Mouse (Mus musculus) E14TG2a.4 (cell line): ENCODE data around the gene Gfap.
A peak's percentile ranks its signal among the peaks of the same experiment; 100 is the strongest.

Experiments used
- H3K27me3 ChIP-seq: 2 replicates; pipeline ENCODE4 v1.6.1; 2014; ENCODE audit warnings: low read length, control low read depth; ENCODE audit not compliant: insufficient read depth
- H3K36me3 ChIP-seq: 2 replicates; pipeline ENCODE4 v1.6.1; 2014; ENCODE audit warnings: low read length, control low read depth; ENCODE audit not compliant: insufficient read depth
- H3K4me1 ChIP-seq: replicated peaks from 2 replicates; pipeline ENCODE4 v1.6.1; 2014; ENCODE audit warnings: low read depth, low read length, control low read depth
- H3K4me3 ChIP-seq: replicated peaks from 2 replicates; pipeline ENCODE4 v1.5.1; 2014; ENCODE audit warnings: mild to moderate bottlenecking, low read length
- H3K9me3 ChIP-seq: 2 replicates; pipeline ENCODE4 v1.6.1; 2014; ENCODE audit warnings: low read length, control low read depth
- CTCF ChIP-seq: conservative IDR thresholded peaks from 2 replicates; pipeline ENCODE4 v1.5.1; 2014; ENCODE audit warnings: low read length
- NANOG ChIP-seq: IDR thresholded peaks from 2 replicates; pipeline ENCODE4 v1.6.1; 2014; ENCODE audit warnings: borderline replicate concordance, low read length, mixed read lengths
- POU5F1 ChIP-seq: IDR thresholded peaks from 2 replicates; pipeline ENCODE4 v1.6.1; 2014; ENCODE audit warnings: low read length, borderline replicate concordance

Gene Gfap

GRCm38 (mm10) chr11:102937529-102938182 lies 36.9 kb upstream of the Gfap start:
- Histone ChIP-seq H3K9me3 (peaks cover 12% of the 10 kb centered on the region), H3K4me1 (peaks cover 26% of the 10 kb centered on the region), H3K27me3 (peaks cover 56% of the 10 kb centered on the region), H3K36me3 (no peaks in the 10 kb centered on the region), H3K4me3 (no peak overlapping the region)
- no peak for TF ChIP-seq NANOG
- TF ChIP-seq POU5F1 = no peak
- TF ChIP-seq CTCF = no peak

DNA sequence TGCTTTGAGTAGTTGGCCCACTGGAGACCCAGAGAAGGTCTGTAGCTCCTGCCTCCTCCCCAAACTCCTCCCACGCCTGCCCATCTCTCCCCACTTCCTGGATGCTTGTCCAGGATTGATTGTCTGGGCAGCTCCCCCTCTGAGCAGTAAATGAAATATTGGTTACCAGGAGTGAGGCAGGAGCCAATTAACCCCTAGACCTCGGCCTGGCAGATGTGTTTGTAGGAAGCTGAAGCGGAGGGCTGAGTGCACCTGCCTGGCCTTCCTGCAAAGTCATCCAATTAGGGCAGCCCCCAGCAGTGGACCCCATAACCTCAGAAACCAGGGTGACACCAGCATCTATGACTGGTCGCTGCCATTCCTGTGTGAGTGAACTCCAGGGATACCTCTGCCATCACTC lies 35.6 kb upstream of the Gfap start:
- no peak for TF ChIP-seq POU5F1
- no peak for TF ChIP-seq CTCF
- TF ChIP-seq NANOG = no peak
- Histone ChIP-seq H3K9me3 (peaks cover 12% of the 10 kb centered on the region), H3K27me3 (peaks cover 51% of the 10 kb centered on the region), H3K4me1 (peaks cover 26% of the 10 kb centered on the region), H3K36me3 (no peaks in the 10 kb centered on the region), H3K4me3 (no peak overlapping the region)

GRCm38 (mm10) chr11:102930672-102931071 lies 30.0 kb upstream of the Gfap start:
- no peaks in the 10 kb centered on the region for H3K9me3 ChIP-seq
- H3K4me3 ChIP-seq = no peak overlapping the region
- H3K36me3 ChIP-seq = no peaks in the 10 kb centered on the region
- TF ChIP-seq POU5F1 (no peak), CTCF (no peak), NANOG (no peak)
- peaks cover 31% of the 10 kb centered on the region for H3K27me3 ChIP-seq
- H3K4me1 ChIP-seq = peaks cover 13% of the 10 kb centered on the region

DNA sequence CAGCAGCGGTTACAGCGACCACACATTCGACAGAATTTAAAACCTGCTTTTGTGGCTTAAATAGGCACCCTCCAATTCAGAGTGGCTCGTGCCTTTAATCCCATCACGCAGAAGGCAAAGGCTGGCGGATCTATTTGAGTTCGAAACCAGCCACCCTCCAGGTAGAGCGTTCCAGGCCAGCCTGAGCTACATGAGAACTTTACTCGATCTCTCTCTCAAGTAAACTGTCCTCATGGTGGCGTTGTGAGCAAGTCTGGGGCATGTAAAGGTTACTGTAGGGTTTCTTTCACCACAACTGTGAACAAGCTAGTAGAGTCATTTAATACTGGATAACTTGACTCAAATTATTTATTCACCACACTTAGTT lies 24.6 kb upstream of the Gfap start:
- Histone ChIP-seq H3K27me3 (no peaks in the 10 kb centered on the region), H3K4me3 (peak overlapping the region; percentile 96), H3K9me3 (no peaks in the 10 kb centered on the region), H3K36me3 (peaks cover 32% of the 10 kb centered on the region), H3K4me1 (peaks cover 45% of the 10 kb centered on the region)
- TF ChIP-seq NANOG (no peak), POU5F1 (no peak), CTCF (peak; percentile 28; the same call in 1 of the 2 replicates)

DNA sequence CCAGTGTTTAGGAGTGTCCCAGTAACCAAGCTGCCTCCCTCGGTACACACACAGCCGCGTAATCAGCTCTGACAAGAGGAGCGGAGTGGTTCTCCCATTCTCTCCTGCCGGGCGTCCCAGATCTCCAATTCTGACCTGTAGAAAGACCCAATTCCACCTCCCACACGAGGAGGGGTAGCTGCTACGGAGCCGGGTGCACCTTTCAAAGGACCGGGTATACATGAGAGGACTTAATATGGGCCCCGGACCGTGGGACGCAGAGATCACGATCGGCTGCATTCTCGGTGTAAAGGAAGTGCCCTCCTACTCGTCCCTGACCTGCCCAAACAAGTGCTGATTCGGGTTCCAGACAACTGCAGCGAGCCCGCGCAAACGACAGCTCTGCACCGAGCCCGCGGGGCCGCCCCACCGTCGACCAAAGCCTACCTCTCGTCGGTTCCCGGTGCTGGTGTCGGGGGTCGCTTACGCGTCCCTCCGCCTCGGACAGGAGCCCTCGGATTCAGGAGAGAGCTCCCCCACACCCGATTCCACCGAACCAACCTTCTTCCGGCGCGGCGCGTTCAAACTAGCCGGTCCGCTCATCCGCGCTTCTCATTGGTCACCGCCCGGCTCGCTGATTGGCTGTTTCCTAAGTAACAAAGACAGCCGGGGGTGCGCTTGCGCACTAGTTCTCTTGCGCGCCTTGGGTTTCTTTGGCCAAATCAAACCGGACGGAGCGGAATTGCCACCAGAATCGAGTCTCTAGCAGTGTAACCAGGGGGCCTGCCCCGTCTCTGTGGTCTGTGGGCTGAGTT lies 24.0 kb upstream of the Gfap start, which contains the start of gene Kif18b:
Gene Kif18b, minus strand, starts transcription at position 568 of the 794 bp plus-strand sequence.
- Histone ChIP-seq H3K4me1 (peaks cover 45% of the 10 kb centered on the region), H3K27me3 (no peaks in the 10 kb centered on the region), H3K36me3 (peaks cover 33% of the 10 kb centered on the region), H3K4me3 (peak within 1 kb of the TSS; percentile 96), H3K9me3 (no peaks in the 10 kb centered on the region)
- TF ChIP-seq NANOG (no peak), POU5F1 (no peak), CTCF (no peak)

DNA sequence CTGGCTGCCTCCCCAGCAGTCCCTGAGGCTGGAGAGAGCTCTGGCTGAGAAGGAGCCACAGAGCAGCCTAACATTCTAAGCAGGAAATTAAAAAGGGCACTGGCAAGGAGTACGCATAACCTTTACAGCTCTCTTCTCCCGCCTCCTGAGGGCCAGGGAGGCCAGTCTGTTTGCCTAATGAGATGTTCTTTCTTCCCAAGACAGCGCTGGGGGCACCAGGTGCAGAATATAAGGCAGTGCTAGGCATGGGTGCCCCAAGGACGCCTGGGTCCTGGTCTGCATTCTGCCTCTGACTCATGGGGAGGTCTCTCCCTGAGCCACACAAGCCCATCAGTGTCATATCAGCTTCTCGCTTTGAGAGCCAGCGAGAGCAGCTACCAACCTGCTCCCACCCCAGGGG lies 20.8 kb upstream of the Gfap start:
- H3K36me3 ChIP-seq = peaks cover 52% of the 10 kb centered on the region
- H3K4me3 ChIP-seq = no peak overlapping the region
- H3K9me3 ChIP-seq = no peaks in the 10 kb centered on the region
- peaks cover 47% of the 10 kb centered on the region for H3K4me1 ChIP-seq
- TF ChIP-seq NANOG = no peak
- TF ChIP-seq CTCF = no peak
- no peak for TF ChIP-seq POU5F1
- no peaks in the 10 kb centered on the region for H3K27me3 ChIP-seq

DNA sequence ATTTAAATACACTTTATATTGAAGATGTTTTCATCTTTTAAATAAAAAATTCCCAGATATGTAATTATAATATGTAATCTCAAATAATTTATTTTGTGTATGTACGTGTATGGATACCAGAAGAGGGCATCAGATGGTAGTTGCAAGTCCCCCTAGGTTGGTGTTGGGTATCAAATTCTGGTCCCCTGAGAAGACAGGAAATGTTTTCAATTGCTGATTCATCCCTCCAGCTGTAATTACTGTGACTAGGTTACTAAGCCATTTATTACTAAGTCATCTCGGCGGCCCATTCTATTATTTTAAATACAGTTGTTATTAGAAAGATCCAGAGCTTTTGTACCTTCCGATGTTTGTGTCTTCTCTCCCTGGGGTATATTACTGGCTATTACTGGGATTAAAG lies 17.4 kb upstream of the Gfap start:
- Histone ChIP-seq H3K4me3 (no peak overlapping the region), H3K4me1 (peaks cover 54% of the 10 kb centered on the region), H3K27me3 (no peaks in the 10 kb centered on the region), H3K9me3 (no peaks in the 10 kb centered on the region), H3K36me3 (peaks cover 82% of the 10 kb centered on the region)
- TF ChIP-seq POU5F1 = no peak
- TF ChIP-seq NANOG = no peak
- no peak for TF ChIP-seq CTCF

- Histone ChIP-seq H3K4me3 (no peak overlapping the region), H3K4me1 (peaks cover 47% of the 10 kb centered on the region), H3K9me3 (no peaks in the 10 kb centered on the region), H3K27me3 (no peaks in the 10 kb centered on the region), H3K36me3 (peaks cover 81% of the 10 kb centered on the region)
- TF ChIP-seq CTCF (no peak), NANOG (no peak), POU5F1 (no peak)
Observed at GRCm38 (mm10) chr11:102915380-102915779, 14.7 kb upstream of the Gfap start.

GRCm38 (mm10) chr11:102911376-102911775 lies 10.7 kb upstream of the Gfap start:
- H3K27me3 ChIP-seq = no peaks in the 10 kb centered on the region
- peaks cover 44% of the 10 kb centered on the region for H3K4me1 ChIP-seq
- H3K9me3 ChIP-seq = no peaks in the 10 kb centered on the region
- no peak for TF ChIP-seq CTCF
- TF ChIP-seq POU5F1 = no peak
- TF ChIP-seq NANOG = no peak
- H3K36me3 ChIP-seq = peaks cover 99% of the 10 kb centered on the region
- no peak overlapping the region for H3K4me3 ChIP-seq
